In genomic region chr2:5894296-5894695, GRCm38 (mm10) we compare ENCODE assay signal across 8 mouse cellular contexts. TPM values are rescaled to one million over a fixed set of nuclear protein-coding genes. Genes with fewer than 3 reads are reported as not detected.
DNase-seq lines count a peak whose midpoint lies in the region; ATAC-seq lines count a peak whose summit lies in the region.
"Had no signal": no experiment of that assay in that cellular context is flagged by ENCODE, and none has a peak within 500 bp of the region (broad histone marks: within the 10 kb centered on the region; RNA-seq: fewer than 3 reads in every experiment).

No protein-coding gene starts in this region.

- H3K4me2 ChIP-seq in embryonic facial prominence, embryonic 14.5 days (ENCODE audit: low read depth, low read length): peak overlapping the region; percentile 64
- peak overlapping the region; percentile 64 for H3K4me2 ChIP-seq in intestine, embryonic 15.5 days (replicated peaks)

- H3K9me3 ChIP-seq in embryonic facial prominence, embryonic 14.5 days (ENCODE audit: control insufficient read depth, low read length): no peaks in the 10 kb centered on the region
- no peaks in the 10 kb centered on the region for H3K9me3 ChIP-seq in intestine, embryonic 15.5 days

- no peaks in the 10 kb centered on the region for H3K27me3 ChIP-seq in embryonic facial prominence, embryonic 14.5 days (replicated peaks; ENCODE audit: control insufficient read depth, insufficient read depth, low read length)
- H3K27me3 ChIP-seq in intestine, embryonic 15.5 days (replicated peaks): no peaks in the 10 kb centered on the region

- H3K4me1 ChIP-seq in embryonic facial prominence, embryonic 14.5 days (ENCODE audit: control insufficient read depth, insufficient read depth, low read length): peaks cover 4% of the 10 kb centered on the region
- H3K4me1 ChIP-seq in intestine, embryonic 15.5 days (replicated peaks): no peaks in the 10 kb centered on the region

- H3K36me3 ChIP-seq in embryonic facial prominence, embryonic 14.5 days (ENCODE audit: control insufficient read depth, insufficient read depth, low read length): peaks cover 28% of the 10 kb centered on the region
- H3K36me3 ChIP-seq in intestine, embryonic 15.5 days: peaks cover 13% of the 10 kb centered on the region; the same call in 1 of the 2 replicates

- peak overlapping the region; percentile 85; the same call in 1 of the 2 replicates for H3K27ac ChIP-seq in embryonic facial prominence, embryonic 14.5 days (replicated peaks; ENCODE audit: low read depth, low read length)
- H3K27ac ChIP-seq in intestine, embryonic 15.5 days: peak overlapping the region; percentile 38; the same call in 1 of the 2 replicates

- DNase-seq in retina, postnatal 1 day: peak; percentile 23
- no peak for DNase-seq in retina, embryonic 14.5 days (ENCODE audit: low spot score)
- peak; percentile 12 for DNase-seq in embryonic facial prominence, embryonic 14.5 days (ENCODE audit: low spot score)
- DNase-seq in neural tube, embryonic 10.5 days (ENCODE audit: extremely low spot score, low spot score): peak; percentile 37
- no peak for DNase-seq in spleen, postnatal 10 days (ENCODE audit: low spot score in 2 of 2)
- DNase-seq in layer of hippocampus, postnatal 36 days: no peak

- ATAC-seq in embryonic facial prominence, embryonic 14.5 days (ENCODE audit: low read depth): 0 out of 2 replicates have a peak, but pooled peaks have one; percentile 12
- ATAC-seq in intestine, embryonic 15.5 days: peak; percentile 41; the same call in 1 of the 2 replicates

- peak overlapping the region; percentile 94 for H3K4me3 ChIP-seq in embryonic facial prominence, embryonic 14.5 days (ENCODE audit: low read depth, low read length)
- H3K4me3 ChIP-seq in intestine, embryonic 15.5 days (replicated peaks): peak overlapping the region; percentile 97

- peak overlapping the region; percentile 93 for H3K9ac ChIP-seq in embryonic facial prominence, embryonic 14.5 days (ENCODE audit: low read depth, low read length)
- H3K9ac ChIP-seq in intestine, embryonic 15.5 days: peak overlapping the region; percentile 97

- WGBS in embryonic facial prominence, embryonic 14.5 days: 34% methylated on average over 11 of the region's 11 CpGs
- 15% methylated on average over 11 of the region's 11 CpGs for WGBS in intestine, embryonic 15.5 days

RNA-seq across cellular contexts. Expression of gene Sec61a2, which starts 0.9 kb away (rescaled TPM):
- polyA plus RNA-seq in embryonic facial prominence, embryonic 14.5 days (2014; fragmentation: Nextera tagmentation; extraction: Ambion mirVana): 69.4 and 79.2 TPM in 2 replicates
- polyA plus RNA-seq in intestine, embryonic 15.5 days (2015; fragmentation: Nextera tagmentation; extraction: Ambion mirVana): 62.3 and 64.8 TPM in 2 replicates
- 100 to 1,000 TPM in 1 of 2 experiments, 10 to 100 TPM in 1; 92.0 to 108 TPM for total RNA-seq in layer of hippocampus, postnatal 36 days (2021)

RNA-seq across cellular contexts. Expression of gene Gm13199, which starts 31.6 kb away (rescaled TPM):
- polyA plus RNA-seq in embryonic facial prominence, embryonic 14.5 days (2014; fragmentation: Nextera tagmentation; extraction: Ambion mirVana): 1.1 and 1.5 TPM in 2 replicates
- 1.3 and 1.8 TPM in 2 replicates for polyA plus RNA-seq in intestine, embryonic 15.5 days (2015; fragmentation: Nextera tagmentation; extraction: Ambion mirVana)
- 1 to 10 TPM; 2.8 to 3.3 TPM for total RNA-seq in layer of hippocampus, postnatal 36 days (2021)
- total RNA-seq: heart, postnatal 36 days had no signal

RNA-seq across cellular contexts. Expression of gene Dhtkd1, which starts 48.3 kb away (rescaled TPM):
- polyA plus RNA-seq in embryonic facial prominence, embryonic 14.5 days (2014; fragmentation: Nextera tagmentation; extraction: Ambion mirVana): 1.9 and 2.2 TPM in 2 replicates
- polyA plus RNA-seq in intestine, embryonic 15.5 days (2015; fragmentation: Nextera tagmentation; extraction: Ambion mirVana): 2.8 and 3.5 TPM in 2 replicates
- total RNA-seq in layer of hippocampus, postnatal 36 days (2021): 1 to 10 TPM; 8.2 to 8.9 TPM

RNA-seq across cellular contexts. Expression of gene Cdc123, which starts 49.3 kb away (rescaled TPM):
- polyA plus RNA-seq in embryonic facial prominence, embryonic 14.5 days (2014; fragmentation: Nextera tagmentation; extraction: Ambion mirVana): 259 and 265 TPM in 2 replicates
- 267 and 273 TPM in 2 replicates for polyA plus RNA-seq in intestine, embryonic 15.5 days (2015; fragmentation: Nextera tagmentation; extraction: Ambion mirVana)
- total RNA-seq in layer of hippocampus, postnatal 36 days (2021): 100 to 1,000 TPM; 141 to 155 TPM

RNA-seq across cellular contexts. Expression of gene Nudt5, which starts 49.5 kb away (rescaled TPM):
- polyA plus RNA-seq in embryonic facial prominence, embryonic 14.5 days (2014; fragmentation: Nextera tagmentation; extraction: Ambion mirVana): 53.4 and 57.2 TPM in 2 replicates
- 70.4 and 73.2 TPM in 2 replicates for polyA plus RNA-seq in intestine, embryonic 15.5 days (2015; fragmentation: Nextera tagmentation; extraction: Ambion mirVana)
- 10 to 100 TPM; 24.3 TPM for total RNA-seq in layer of hippocampus, postnatal 36 days (2021)

Comparison
In these comparisons a context has a peak if more than half of its experiments do, and no peak if none do; other contexts are left out.
1. DNase-seq: peak in retina, postnatal 1 day (single experiment), embryonic facial prominence, embryonic 14.5 days (single experiment) and neural tube, embryonic 10.5 days (single experiment); none in retina, embryonic 14.5 days (single experiment), spleen, postnatal 10 days (0 of 2) and layer of hippocampus, postnatal 36 days (0 of 2).